Mouse (Mus musculus): Measurements from ENCODE around the gene Tnnc2.
A peak's percentile ranks its signal among the peaks of the same experiment; 100 is the strongest.

Tnnc2 gene

DNA sequence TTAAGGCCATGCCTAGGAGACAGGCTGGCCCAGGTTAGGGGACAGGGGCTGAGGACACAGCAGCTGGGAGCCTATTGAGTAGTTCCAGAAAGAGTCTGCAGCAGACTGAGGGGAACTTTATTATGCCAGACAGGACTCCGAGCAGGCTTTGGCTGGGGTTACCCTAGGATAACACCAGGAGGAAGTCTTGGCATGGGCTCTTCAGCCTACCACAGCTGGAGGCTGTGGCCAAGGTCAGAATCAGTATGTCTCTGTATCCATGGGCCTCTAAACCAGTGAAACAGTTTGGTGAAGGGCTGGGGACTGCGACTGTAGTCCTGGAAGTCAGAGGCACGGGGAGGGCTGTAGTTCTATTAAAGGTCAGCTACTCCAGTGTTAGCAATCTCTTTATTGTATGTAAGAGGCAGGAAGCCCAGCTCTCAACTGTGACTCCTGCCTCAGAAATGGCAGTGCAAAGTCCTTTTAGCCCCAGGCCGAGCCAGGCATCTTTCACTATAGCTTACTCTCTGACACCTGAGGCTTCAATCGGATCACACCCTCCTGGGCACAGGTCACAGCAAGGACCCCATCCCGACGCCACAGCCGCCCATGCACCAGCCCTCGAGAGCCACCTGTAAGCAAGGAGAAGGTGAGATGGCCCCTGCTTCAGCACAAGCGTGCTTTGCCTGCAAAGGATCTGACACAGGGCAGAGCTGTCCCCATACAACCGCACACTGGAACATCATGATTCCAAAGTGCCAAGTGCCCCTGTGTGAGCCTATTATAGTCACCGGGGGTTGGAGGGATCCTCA, 12.8 kb upstream of the Tnnc2 start:
- H3K9me3 ChIP-seq (ENCODE audit: low read length), result no peaks in the 10 kb centered on the region
- H3K4me3 ChIP-seq (replicated peaks; ENCODE audit: low read length), result peak overlapping the region; percentile 53
- no peaks in the 10 kb centered on the region for H3K27me3 ChIP-seq (ENCODE audit: insufficient read depth, low read length)
- no peak for TF ChIP-seq NANOG (IDR thresholded peaks at IDR 0.05; ENCODE audit: borderline replicate concordance, low read length)
- no peak for TF ChIP-seq POU5F1 (IDR thresholded peaks at IDR 0.05; ENCODE audit: borderline replicate concordance, low read length)
- TF ChIP-seq CTCF (conservative IDR thresholded peaks at IDR 0.05; ENCODE audit: low read length), result no peak
- peaks cover 82% of the 10 kb centered on the region for H3K36me3 ChIP-seq (ENCODE audit: insufficient read depth, low read length)
- peaks cover 85% of the 10 kb centered on the region for H3K4me1 ChIP-seq (replicated peaks; ENCODE audit: low read depth, low read length)

DNA sequence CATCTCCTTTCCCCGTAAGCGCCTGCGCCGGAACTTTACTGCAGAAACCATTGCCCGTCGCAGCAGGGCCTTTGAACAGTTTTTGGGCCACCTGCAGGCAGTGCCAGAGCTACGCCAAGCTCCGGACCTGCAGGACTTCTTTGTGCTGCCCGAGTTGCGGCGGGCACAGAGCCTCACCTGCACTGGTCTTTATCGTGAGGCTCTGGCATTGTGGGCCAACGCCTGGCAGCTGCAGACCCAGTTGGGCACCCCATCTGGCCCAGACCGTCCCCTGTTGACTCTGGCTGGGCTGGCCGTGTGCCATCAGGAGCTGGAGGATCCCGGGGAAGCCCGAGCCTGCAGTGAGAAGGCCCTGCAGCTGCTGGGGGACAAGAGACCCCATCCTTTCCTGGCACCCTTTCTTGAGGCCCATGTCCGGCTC, 12.1 kb upstream of the Tnnc2 start:
- no peak for TF ChIP-seq NANOG (IDR thresholded peaks at IDR 0.05; ENCODE audit: borderline replicate concordance, low read length)
- H3K4me1 ChIP-seq (replicated peaks; ENCODE audit: low read depth, low read length), result peaks cover 91% of the 10 kb centered on the region

GRCm38 (mm10) chr2:164790451-164790850, 10.7 kb upstream of the Tnnc2 start:
- Histone ChIP-seq H3K36me3 (ENCODE audit: insufficient read depth, low read length) (peaks cover 61% of the 10 kb centered on the region), H3K9me3 (ENCODE audit: low read length) (no peaks in the 10 kb centered on the region), H3K4me3 (replicated peaks; ENCODE audit: low read length) (no peak overlapping the region), H3K4me1 (replicated peaks; ENCODE audit: low read depth, low read length) (peaks cover 92% of the 10 kb centered on the region), H3K27me3 (ENCODE audit: insufficient read depth, low read length) (peaks cover 9% of the 10 kb centered on the region)
- no peak for TF ChIP-seq NANOG (IDR thresholded peaks at IDR 0.05; ENCODE audit: borderline replicate concordance, low read length)
- TF ChIP-seq CTCF (conservative IDR thresholded peaks at IDR 0.05; ENCODE audit: low read length), result no peak
- no peak for TF ChIP-seq POU5F1 (IDR thresholded peaks at IDR 0.05; ENCODE audit: borderline replicate concordance, low read length)

More for the DNA sequence above, 12.1 kb upstream of the Tnnc2 start:
- H3K4me3 ChIP-seq (replicated peaks; ENCODE audit: low read length), result peak overlapping the region; percentile 53
- peaks cover 75% of the 10 kb centered on the region for H3K36me3 ChIP-seq (ENCODE audit: insufficient read depth, low read length)
- peaks cover 3% of the 10 kb centered on the region; the same call in 1 of the 2 replicates for H3K27me3 ChIP-seq (ENCODE audit: insufficient read depth, low read length)
- no peaks in the 10 kb centered on the region for H3K9me3 ChIP-seq (ENCODE audit: low read length)

- Histone ChIP-seq H3K9me3 (ENCODE audit: low read length) (no peaks in the 10 kb centered on the region), H3K27me3 (ENCODE audit: insufficient read depth, low read length) (peaks cover 17% of the 10 kb centered on the region), H3K4me1 (replicated peaks; ENCODE audit: low read depth, low read length) (peaks cover 82% of the 10 kb centered on the region), H3K4me3 (replicated peaks; ENCODE audit: low read length) (peak overlapping the region; percentile 27), H3K36me3 (ENCODE audit: insufficient read depth, low read length) (peaks cover 43% of the 10 kb centered on the region)
- no peak for TF ChIP-seq CTCF (conservative IDR thresholded peaks at IDR 0.05; ENCODE audit: low read length)
- no peak for TF ChIP-seq NANOG (IDR thresholded peaks at IDR 0.05; ENCODE audit: borderline replicate concordance, low read length)
- TF ChIP-seq POU5F1 (IDR thresholded peaks at IDR 0.05; ENCODE audit: borderline replicate concordance, low read length), result no peak
Measured at GRCm38 (mm10) chr2:164788411-164788810, 8.6 kb upstream of the Tnnc2 start.

- TF ChIP-seq CTCF (conservative IDR thresholded peaks at IDR 0.05; ENCODE audit: low read length), result no peak
- peaks cover 36% of the 10 kb centered on the region for H3K36me3 ChIP-seq (ENCODE audit: insufficient read depth, low read length)
- no peaks in the 10 kb centered on the region for H3K9me3 ChIP-seq (ENCODE audit: low read length)
- H3K27me3 ChIP-seq (ENCODE audit: insufficient read depth, low read length), result peaks cover 17% of the 10 kb centered on the region
- H3K4me1 ChIP-seq (replicated peaks; ENCODE audit: low read depth, low read length), result peaks cover 75% of the 10 kb centered on the region
- no peak overlapping the region for H3K4me3 ChIP-seq (replicated peaks; ENCODE audit: low read length)
Measured at GRCm38 (mm10) chr2:164787779-164788178, 8.0 kb upstream of the Tnnc2 start.

- Histone ChIP-seq H3K4me1 (replicated peaks; ENCODE audit: low read depth, low read length) (peaks cover 68% of the 10 kb centered on the region), H3K9me3 (ENCODE audit: low read length) (no peaks in the 10 kb centered on the region), H3K36me3 (ENCODE audit: insufficient read depth, low read length) (peaks cover 29% of the 10 kb centered on the region), H3K4me3 (replicated peaks; ENCODE audit: low read length) (no peak overlapping the region), H3K27me3 (ENCODE audit: insufficient read depth, low read length) (peaks cover 20% of the 10 kb centered on the region)
- TF ChIP-seq NANOG (IDR thresholded peaks at IDR 0.05; ENCODE audit: borderline replicate concordance, low read length) (no peak), POU5F1 (IDR thresholded peaks at IDR 0.05; ENCODE audit: borderline replicate concordance, low read length) (no peak)
Measured at GRCm38 (mm10) chr2:164787032-164787431, 7.3 kb upstream of the Tnnc2 start.

- peaks cover 62% of the 10 kb centered on the region for H3K4me1 ChIP-seq (replicated peaks; ENCODE audit: low read depth, low read length)
- H3K36me3 ChIP-seq (ENCODE audit: insufficient read depth, low read length), result peaks cover 23% of the 10 kb centered on the region
- no peak for TF ChIP-seq CTCF (conservative IDR thresholded peaks at IDR 0.05; ENCODE audit: low read length)
- no peak for TF ChIP-seq NANOG (IDR thresholded peaks at IDR 0.05; ENCODE audit: borderline replicate concordance, low read length)
- no peak for TF ChIP-seq POU5F1 (IDR thresholded peaks at IDR 0.05; ENCODE audit: borderline replicate concordance, low read length)
- peaks cover 20% of the 10 kb centered on the region for H3K27me3 ChIP-seq (ENCODE audit: insufficient read depth, low read length)
- no peaks in the 10 kb centered on the region for H3K9me3 ChIP-seq (ENCODE audit: low read length)
- peak overlapping the region; percentile 88 for H3K4me3 ChIP-seq (replicated peaks; ENCODE audit: low read length)
Measured at GRCm38 (mm10) chr2:164786388-164786885, 6.7 kb upstream of the Tnnc2 start.

DNA sequence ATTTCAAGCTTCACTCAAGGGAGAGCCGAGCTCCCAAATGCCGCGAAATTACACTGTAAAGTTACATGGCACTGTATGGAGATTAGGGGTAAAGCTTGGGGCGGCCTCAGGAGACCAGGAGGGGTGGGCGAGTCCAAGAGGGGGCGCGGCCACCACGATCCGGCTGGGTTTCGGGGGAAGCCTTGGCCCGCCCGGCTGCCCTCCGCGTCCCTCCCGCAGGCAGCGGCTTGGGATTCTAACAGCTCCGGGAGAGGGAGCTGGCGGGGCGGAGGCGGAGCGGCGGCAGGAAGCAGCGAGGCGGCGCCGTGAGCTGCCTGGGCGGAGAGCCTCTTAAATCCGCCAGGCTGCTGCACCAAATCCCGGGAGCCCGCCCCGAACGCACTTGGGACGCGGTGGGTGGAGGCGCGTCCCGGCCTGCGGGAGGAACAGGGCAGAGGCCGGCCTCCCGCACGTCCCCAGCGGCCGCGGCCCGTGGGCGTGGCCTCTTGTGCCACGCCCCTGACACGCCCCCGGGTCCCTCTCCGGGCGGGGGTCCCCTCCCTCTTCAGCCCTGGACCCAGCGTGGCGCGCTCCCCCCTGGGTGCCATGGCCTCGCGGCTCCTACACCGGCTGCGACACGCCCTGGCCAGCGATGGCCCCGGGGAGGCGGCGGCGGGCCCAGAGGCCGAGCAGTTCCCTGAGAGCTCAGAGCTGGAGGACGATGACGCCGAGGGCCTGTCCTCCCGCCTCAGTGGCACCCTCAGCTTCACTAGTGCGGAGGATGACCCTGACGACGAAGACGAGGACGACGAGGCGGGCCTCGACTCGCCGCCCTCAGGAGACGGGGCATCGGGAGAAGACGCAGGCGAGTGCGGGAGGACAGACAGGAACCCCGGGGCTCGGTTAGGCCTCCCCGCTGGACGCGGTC, 6.0 kb upstream of the Tnnc2 start, which contains the start of gene Snx21:
Snx21 (plus strand) TSS at position 343 of the 907 bp plus-strand sequence.
- Histone ChIP-seq H3K4me1 (replicated peaks; ENCODE audit: low read depth, low read length) (peaks cover 55% of the 10 kb centered on the region), H3K9me3 (ENCODE audit: low read length) (no peaks in the 10 kb centered on the region), H3K36me3 (ENCODE audit: insufficient read depth, low read length) (peaks cover 16% of the 10 kb centered on the region), H3K27me3 (ENCODE audit: insufficient read depth, low read length) (peaks cover 20% of the 10 kb centered on the region), H3K4me3 (replicated peaks; ENCODE audit: low read length) (peak within 1 kb of the TSS; percentile 88)
- no peak for TF ChIP-seq CTCF (conservative IDR thresholded peaks at IDR 0.05; ENCODE audit: low read length)
- no peak for TF ChIP-seq NANOG (IDR thresholded peaks at IDR 0.05; ENCODE audit: borderline replicate concordance, low read length)
- no peak for TF ChIP-seq POU5F1 (IDR thresholded peaks at IDR 0.05; ENCODE audit: borderline replicate concordance, low read length)
